Mouse (Mus musculus): Measurements from ENCODE around the gene Atp13a3.

The Atp13a3 gene

DNA sequence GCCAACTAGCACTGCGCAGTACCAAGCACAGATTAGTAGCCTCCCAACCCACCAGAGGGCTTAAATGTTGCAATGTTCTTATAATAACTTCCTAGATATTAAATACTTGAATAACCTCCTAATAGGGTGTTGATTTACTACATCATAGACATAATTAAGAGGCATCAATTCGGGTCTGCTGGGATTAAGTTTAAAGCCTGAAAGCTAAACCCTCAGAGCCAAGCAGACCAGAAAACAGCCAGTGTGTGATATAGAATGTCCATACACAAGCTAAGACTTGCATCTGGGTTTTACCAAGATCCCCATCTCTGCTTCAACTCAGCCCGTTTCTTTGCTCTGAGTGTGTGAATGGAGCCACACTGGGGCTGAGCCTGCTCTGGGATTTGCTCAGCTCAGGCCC lies 2.2 kb downstream of the Atp13a3 start:
- 0 out of 2 replicates have a peak, but pooled peaks cover 5% of the 10 kb centered on the region for H3K27me3 ChIP-seq (ENCODE audit: insufficient read depth, low read length)
- 0 out of 2 replicates have a peak, but pooled peaks cover 5% of the 10 kb centered on the region for H3K9me3 ChIP-seq (ENCODE audit: low read length)
- H3K36me3 ChIP-seq (ENCODE audit: insufficient read depth, low read length) = no peaks in the 10 kb centered on the region
- TF ChIP-seq NANOG (IDR thresholded peaks at IDR 0.05; ENCODE audit: borderline replicate concordance, low read length) (no peak), POU5F1 (IDR thresholded peaks at IDR 0.05; ENCODE audit: borderline replicate concordance, low read length) (no peak), CTCF (conservative IDR thresholded peaks at IDR 0.05; ENCODE audit: low read length) (no peak)
- no peak overlapping the region for H3K4me3 ChIP-seq (replicated peaks; ENCODE audit: low read length)
- peaks cover 23% of the 10 kb centered on the region for H3K4me1 ChIP-seq (replicated peaks; ENCODE audit: low read depth, low read length)

DNA sequence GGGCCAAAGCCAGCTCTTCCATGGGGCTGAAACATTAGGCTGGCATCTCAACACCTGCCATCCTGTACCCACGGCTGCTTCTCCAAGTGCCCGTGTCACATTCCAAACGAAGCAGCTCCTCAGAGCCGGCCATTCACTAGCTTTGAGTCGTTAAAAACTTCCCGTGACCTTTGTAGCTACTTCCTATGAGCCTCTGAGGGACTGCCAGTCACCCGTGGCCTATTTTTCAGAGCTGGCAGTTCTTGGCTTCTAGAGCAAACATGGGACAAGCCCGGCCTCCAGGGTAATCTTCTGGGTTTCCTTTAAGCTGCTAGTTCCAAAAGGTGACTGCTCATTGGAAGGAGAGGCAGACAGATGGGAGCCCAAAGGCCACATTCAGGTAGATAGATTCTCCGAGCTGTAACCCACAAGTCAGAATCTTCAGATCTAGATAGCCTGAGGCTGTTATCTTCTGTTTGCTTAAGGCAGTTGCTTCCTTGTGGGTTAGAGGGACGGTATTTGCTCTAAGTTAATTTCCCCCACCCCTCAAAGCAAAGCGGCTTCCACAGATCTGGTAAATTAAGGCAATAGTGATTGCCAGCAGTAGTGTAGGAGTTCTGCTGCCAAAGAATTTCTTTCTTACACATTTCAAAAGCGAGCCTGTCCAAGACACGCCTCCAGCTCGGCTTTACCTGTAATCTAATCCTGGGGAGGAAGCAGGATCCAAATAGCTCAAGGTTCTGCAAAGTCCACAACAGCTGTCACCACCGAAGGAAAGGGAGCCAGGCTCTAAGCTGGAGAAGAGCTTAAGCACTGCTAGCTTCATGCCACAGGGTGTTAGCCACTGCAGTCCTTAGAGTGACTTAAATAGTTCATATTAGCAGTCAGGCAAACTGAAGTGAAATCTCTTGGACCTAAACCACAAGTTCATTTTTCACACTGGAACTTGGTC lies 8.4 kb downstream of the Atp13a3 start:
- Histone ChIP-seq H3K9me3 (ENCODE audit: low read length) (0 out of 2 replicates have a peak, but pooled peaks cover 5% of the 10 kb centered on the region), H3K4me1 (replicated peaks; ENCODE audit: low read depth, low read length) (peaks cover 10% of the 10 kb centered on the region), H3K36me3 (ENCODE audit: insufficient read depth, low read length) (no peaks in the 10 kb centered on the region), H3K27me3 (ENCODE audit: insufficient read depth, low read length) (no peaks in the 10 kb centered on the region), H3K4me3 (replicated peaks; ENCODE audit: low read length) (no peak overlapping the region)
- no peak for TF ChIP-seq CTCF (conservative IDR thresholded peaks at IDR 0.05; ENCODE audit: low read length)
- no peak for TF ChIP-seq POU5F1 (IDR thresholded peaks at IDR 0.05; ENCODE audit: borderline replicate concordance, low read length)
- no peak for TF ChIP-seq NANOG (IDR thresholded peaks at IDR 0.05; ENCODE audit: borderline replicate concordance, low read length)

DNA sequence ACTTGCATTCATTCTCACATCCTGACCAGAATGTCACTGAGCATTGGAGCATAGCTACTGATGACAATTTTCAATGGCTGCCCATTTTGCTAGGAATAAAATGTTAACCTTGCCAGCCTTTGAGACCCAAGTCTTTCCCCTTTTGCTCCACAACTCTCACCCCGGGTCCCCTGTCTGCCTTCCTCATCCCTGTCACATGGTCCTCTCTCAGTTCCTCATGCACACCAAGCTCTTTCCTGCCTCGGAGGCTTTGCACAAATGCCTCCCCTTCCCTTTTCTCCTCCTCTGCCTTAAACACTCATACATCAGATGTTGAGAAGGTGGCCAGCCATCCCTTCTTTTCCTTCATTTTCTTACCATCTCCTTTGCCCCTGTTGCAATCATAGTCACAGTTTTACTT lies 10.6 kb downstream of the Atp13a3 start:
- TF ChIP-seq NANOG (IDR thresholded peaks at IDR 0.05; ENCODE audit: borderline replicate concordance, low read length) (no peak), POU5F1 (IDR thresholded peaks at IDR 0.05; ENCODE audit: borderline replicate concordance, low read length) (no peak), CTCF (conservative IDR thresholded peaks at IDR 0.05; ENCODE audit: low read length) (no peak)
- H3K27me3 ChIP-seq (ENCODE audit: insufficient read depth, low read length) = no peaks in the 10 kb centered on the region
- H3K9me3 ChIP-seq (ENCODE audit: low read length) = no peaks in the 10 kb centered on the region
- H3K4me3 ChIP-seq (replicated peaks; ENCODE audit: low read length) = no peak overlapping the region
- H3K4me1 ChIP-seq (replicated peaks; ENCODE audit: low read depth, low read length) = peaks cover 20% of the 10 kb centered on the region
- no peaks in the 10 kb centered on the region for H3K36me3 ChIP-seq (ENCODE audit: insufficient read depth, low read length)

DNA sequence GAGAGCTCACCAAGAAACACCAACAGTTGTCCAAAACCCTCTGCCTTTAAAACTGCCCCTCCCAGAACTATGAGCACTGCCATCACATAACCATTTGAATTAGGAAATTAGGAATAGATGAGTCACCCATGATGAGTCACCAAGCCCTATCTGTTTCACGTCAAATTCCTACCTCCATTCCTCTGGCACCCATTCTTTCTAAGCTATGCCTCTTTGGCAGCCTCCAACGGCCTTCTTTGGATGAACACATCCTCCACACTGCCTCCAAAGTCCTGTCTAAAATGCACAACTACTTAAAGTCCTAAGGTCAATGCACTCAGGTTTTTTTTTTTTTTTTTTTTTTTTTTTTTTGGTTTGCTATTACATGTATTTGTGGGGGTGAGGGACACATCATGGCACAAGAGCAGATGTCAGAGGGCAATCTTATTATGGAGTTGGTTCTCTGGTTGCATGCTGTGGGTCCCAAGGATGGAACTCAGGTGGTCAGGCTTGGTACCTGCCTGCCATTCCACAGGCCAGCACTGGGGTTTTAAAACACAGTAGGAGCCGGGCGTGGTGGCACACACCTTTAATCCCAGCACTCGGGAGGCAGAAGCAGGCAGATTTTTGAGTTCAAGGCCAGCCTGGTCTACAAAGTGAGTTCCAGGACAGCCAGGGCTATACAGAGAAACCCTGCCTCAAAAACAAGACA lies 15.0 kb downstream of the Atp13a3 start:
- peaks cover 39% of the 10 kb centered on the region for H3K4me1 ChIP-seq (replicated peaks; ENCODE audit: low read depth, low read length)
- peaks cover 8% of the 10 kb centered on the region for H3K36me3 ChIP-seq (ENCODE audit: insufficient read depth, low read length)
- no peak overlapping the region for H3K4me3 ChIP-seq (replicated peaks; ENCODE audit: low read length)
- no peaks in the 10 kb centered on the region for H3K9me3 ChIP-seq (ENCODE audit: low read length)
- no peak for TF ChIP-seq NANOG (IDR thresholded peaks at IDR 0.05; ENCODE audit: borderline replicate concordance, low read length)
- no peak for TF ChIP-seq CTCF (conservative IDR thresholded peaks at IDR 0.05; ENCODE audit: low read length)
- no peak for TF ChIP-seq POU5F1 (IDR thresholded peaks at IDR 0.05; ENCODE audit: borderline replicate concordance, low read length)
- no peaks in the 10 kb centered on the region for H3K27me3 ChIP-seq (ENCODE audit: insufficient read depth, low read length)

DNA sequence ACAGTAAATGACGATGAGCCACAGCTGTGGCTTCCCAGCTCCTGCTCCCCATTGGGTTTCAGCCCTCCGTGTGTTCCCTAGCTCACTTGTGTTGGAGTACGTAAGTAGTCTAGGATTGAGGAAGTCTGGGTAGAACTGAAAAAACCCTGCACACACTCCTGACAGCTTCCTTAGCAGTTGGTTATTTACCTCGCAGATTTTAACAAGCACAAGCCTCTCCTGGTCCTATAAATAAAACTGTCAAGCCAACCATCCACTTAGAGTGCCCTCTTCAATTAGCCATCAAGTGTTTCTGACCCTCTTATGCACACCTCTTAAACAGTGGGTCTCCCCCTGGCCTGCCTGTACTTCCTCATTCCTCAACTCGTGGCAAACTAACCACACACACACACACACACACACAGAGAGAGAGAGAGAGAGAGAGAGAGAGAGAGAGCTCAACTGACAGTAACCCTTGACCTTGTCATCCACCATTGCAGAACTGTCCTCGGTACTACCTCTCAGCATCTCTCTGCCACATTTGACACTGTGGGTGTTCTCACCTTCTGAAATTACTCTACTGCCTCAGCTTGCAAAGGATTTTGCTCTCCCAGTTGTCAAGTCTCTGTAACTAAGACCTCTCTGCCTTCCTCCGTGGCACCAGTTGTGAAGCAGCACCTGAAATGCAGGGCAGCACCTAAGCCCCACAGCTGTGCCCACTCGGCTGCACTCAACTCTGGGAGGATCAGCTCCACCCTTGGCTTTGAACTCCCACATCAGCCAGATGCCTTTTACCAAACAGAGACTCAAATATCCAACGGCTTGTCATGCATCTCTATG lies 15.7 kb downstream of the Atp13a3 start:
- no peaks in the 10 kb centered on the region for H3K27me3 ChIP-seq (ENCODE audit: insufficient read depth, low read length)
- H3K4me1 ChIP-seq (replicated peaks; ENCODE audit: low read depth, low read length) = peaks cover 40% of the 10 kb centered on the region
- peak overlapping the region; percentile 89 for H3K4me3 ChIP-seq (replicated peaks; ENCODE audit: low read length)
- no peaks in the 10 kb centered on the region for H3K9me3 ChIP-seq (ENCODE audit: low read length)
- peaks cover 15% of the 10 kb centered on the region for H3K36me3 ChIP-seq (ENCODE audit: insufficient read depth, low read length)
- TF ChIP-seq POU5F1 (IDR thresholded peaks at IDR 0.05; ENCODE audit: borderline replicate concordance, low read length) (no peak), NANOG (IDR thresholded peaks at IDR 0.05; ENCODE audit: borderline replicate concordance, low read length) (no peak), CTCF (conservative IDR thresholded peaks at IDR 0.05; ENCODE audit: low read length) (no peak)

DNA sequence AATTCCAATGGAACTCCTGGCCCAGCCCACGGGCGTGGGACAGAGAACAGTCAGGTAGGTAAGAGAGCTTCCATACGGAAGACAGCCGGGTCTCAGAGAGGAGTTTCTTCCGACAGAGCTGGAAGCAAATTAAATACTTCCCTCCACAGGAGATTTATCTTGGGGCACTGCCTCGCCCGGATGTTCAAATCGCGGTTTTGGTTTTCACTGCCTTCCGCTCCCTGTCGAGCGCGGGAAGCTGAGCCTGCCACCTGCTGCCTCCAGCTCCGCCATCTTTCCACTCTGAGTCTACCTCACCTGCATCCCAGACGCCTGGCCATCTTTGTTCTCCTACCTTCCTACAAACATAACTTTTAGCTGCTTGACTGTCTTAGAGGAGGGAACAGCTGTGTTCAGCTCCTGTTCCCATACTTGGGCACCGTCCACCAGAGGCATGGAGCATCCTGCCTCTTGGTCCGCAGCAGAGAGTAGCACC lies 16.5 kb downstream of the Atp13a3 start:
- Histone ChIP-seq H3K27me3 (ENCODE audit: insufficient read depth, low read length) (no peaks in the 10 kb centered on the region), H3K4me1 (replicated peaks; ENCODE audit: low read depth, low read length) (peaks cover 40% of the 10 kb centered on the region), H3K4me3 (replicated peaks; ENCODE audit: low read length) (peak overlapping the region; percentile 89), H3K36me3 (ENCODE audit: insufficient read depth, low read length) (peaks cover 23% of the 10 kb centered on the region), H3K9me3 (ENCODE audit: low read length) (no peaks in the 10 kb centered on the region)
- no peak for TF ChIP-seq NANOG (IDR thresholded peaks at IDR 0.05; ENCODE audit: borderline replicate concordance, low read length)
- TF ChIP-seq CTCF (conservative IDR thresholded peaks at IDR 0.05; ENCODE audit: low read length) = no peak
- TF ChIP-seq POU5F1 (IDR thresholded peaks at IDR 0.05; ENCODE audit: borderline replicate concordance, low read length) = no peak

DNA sequence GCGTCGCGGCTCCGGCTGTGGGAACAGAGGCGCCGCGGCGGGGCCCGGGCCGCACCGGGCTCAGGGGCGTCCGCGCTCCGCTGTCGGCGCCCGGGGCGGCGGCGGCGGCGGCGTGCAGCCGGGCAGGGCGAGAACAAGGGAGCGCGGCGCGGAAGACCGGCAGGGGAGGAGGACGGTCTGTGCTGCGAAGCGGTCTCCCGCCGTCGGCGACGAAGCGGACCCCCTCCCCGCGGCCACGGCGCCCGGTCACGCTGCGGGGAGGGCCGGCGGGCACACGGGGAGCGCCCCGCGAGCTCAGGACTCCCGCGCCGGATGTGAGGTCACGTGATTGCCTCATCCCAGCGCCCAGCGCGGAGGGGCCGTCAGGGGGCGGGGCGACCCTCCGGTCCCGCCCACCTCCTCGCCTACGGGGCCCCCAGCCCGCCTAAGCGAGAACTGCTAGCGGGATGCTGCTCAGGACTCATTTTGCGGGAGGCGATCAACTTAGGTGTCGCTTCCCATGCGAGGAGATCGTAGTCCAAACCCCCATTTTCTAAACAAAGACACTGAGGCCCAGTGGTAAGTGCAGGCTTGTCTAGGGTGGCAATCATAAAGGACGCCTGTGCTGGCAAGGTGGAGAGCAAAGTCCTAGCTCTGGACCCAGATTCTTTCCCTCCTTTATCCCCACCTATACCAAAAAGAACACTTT lies 17.1 kb downstream of the Atp13a3 start:
- H3K27me3 ChIP-seq (ENCODE audit: insufficient read depth, low read length) = no peaks in the 10 kb centered on the region
- peaks cover 40% of the 10 kb centered on the region for H3K4me1 ChIP-seq (replicated peaks; ENCODE audit: low read depth, low read length)
- TF ChIP-seq NANOG (IDR thresholded peaks at IDR 0.05; ENCODE audit: borderline replicate concordance, low read length) (no peak), POU5F1 (IDR thresholded peaks at IDR 0.05; ENCODE audit: borderline replicate concordance, low read length) (no peak), CTCF (conservative IDR thresholded peaks at IDR 0.05; ENCODE audit: low read length) (no peak)
- peaks cover 28% of the 10 kb centered on the region for H3K36me3 ChIP-seq (ENCODE audit: insufficient read depth, low read length)
- no peaks in the 10 kb centered on the region for H3K9me3 ChIP-seq (ENCODE audit: low read length)
- peak overlapping the region; percentile 89 for H3K4me3 ChIP-seq (replicated peaks; ENCODE audit: low read length)
